Mouse (Mus musculus) forebrain, embryonic 11.5 days (tissue): ENCODE results near the gene A730061H03Rik. TPM values are rescaled to one million over a fixed set of nuclear protein-coding genes. Genes with fewer than 3 reads are reported as not detected.

Experiments used
- ATAC-seq: fragments of 200-750 bp; cut with Nextera tagmentation; replicated peaks from 2 replicates; pipeline ENCODE4 v1.8.0; 2017; ENCODE audit warnings: moderate TSS enrichment; ENCODE audit not compliant: low FRiP score
- DNase-seq: peaks from one replicate; pipeline ENCODE4 v3.0.0-alpha.2; 2017; ENCODE audit warnings: low spot score
- H3K27ac ChIP-seq: fragments of 300-500 bp; sonication (generic); 2 replicates; pipeline ENCODE4 v1.5.1; 2014; ENCODE audit warnings: low read depth, low read length
- H3K27me3 ChIP-seq: fragments of 300-500 bp; sonication (generic); 2 replicates; pipeline ENCODE4 v1.6.1; 2014; ENCODE audit warnings: mild to moderate bottlenecking, low read length, mixed read lengths; ENCODE audit not compliant: control insufficient read depth, insufficient read depth
- H3K36me3 ChIP-seq: fragments of 300-500 bp; sonication (generic); 2 replicates; pipeline ENCODE4 v1.6.1; 2014; ENCODE audit warnings: mild to moderate bottlenecking, low read length, moderate library complexity, mixed read lengths; ENCODE audit not compliant: control insufficient read depth, insufficient read depth
- H3K4me1 ChIP-seq: fragments of 300-500 bp; sonication (generic); replicated peaks from 2 replicates; pipeline ENCODE4 v1.6.1; 2014; ENCODE audit warnings: low read length, mixed read lengths; ENCODE audit not compliant: control insufficient read depth, insufficient read depth
- H3K4me2 ChIP-seq: fragments of 300-500 bp; sonication (generic); 2 replicates; pipeline ENCODE4 v1.6.1; 2014; ENCODE audit warnings: low read depth, mild to moderate bottlenecking, low read length, moderate library complexity, mixed read lengths; ENCODE audit not compliant: severe bottlenecking
- H3K4me3 ChIP-seq: fragments of 300-500 bp; sonication (generic); 2 replicates; pipeline ENCODE4 v1.5.1; 2014; ENCODE audit warnings: low read depth, low read length
- H3K9ac ChIP-seq: fragments of 300-500 bp; sonication (generic); 2 replicates; pipeline ENCODE4 v1.6.1; 2014; ENCODE audit warnings: low read length
- H3K9me3 ChIP-seq: fragments of 300-500 bp; sonication (generic); 2 replicates; pipeline ENCODE4 v1.6.1; 2016; ENCODE audit warnings: low read length, mixed read lengths; ENCODE audit not compliant: control insufficient read depth
- WGBS: fragments of 180-500 bp; shearing (Covaris S2); extraction: QIAGEN DNeasy Blood & Tissue Kit; methylation state at CpG from one replicate; pipeline ENCODE4 v1.1.7; 2014; 5-methylcytosine and 5-hydroxymethylcytosine counted together
- polyA plus RNA-seq: library from polyadenylated mRNA; unstranded; fragments of >200 nt; fragmentation: Nextera tagmentation; extraction: Ambion mirVana; gene quantifications from 2 replicates; pipeline ENCODE4 v1.2.1, GENCODE M21; 2014

The A730061H03Rik gene
- polyA plus RNA-seq, result 0.71 TPM in 1 of 2 replicates, not detected in the other

GRCm38 (mm10) chr14:55560202-55561073, at the start of gene A730061H03Rik:
Gene A730061H03Rik (minus strand): TSS chr14:55560406.
- no peaks in the 10 kb centered on the region for H3K4me1 ChIP-seq
- peak within 1 kb of the TSS; percentile 62 for H3K4me3 ChIP-seq
- H3K27me3 ChIP-seq, result no peaks in the 10 kb centered on the region
- peak within 1 kb of the TSS; percentile 94 for H3K27ac ChIP-seq
- no peaks in the 10 kb centered on the region for H3K9me3 ChIP-seq
- peak within 1 kb of the TSS; percentile 43 for H3K4me2 ChIP-seq
- WGBS, result under 1% methylated on average over 51 of the region's 51 CpGs
- H3K36me3 ChIP-seq, result no peaks in the 10 kb centered on the region; the same call in 1 of the 2 replicates
- DNase-seq, result peak; percentile 98
- peak; percentile 98 for ATAC-seq
- H3K9ac ChIP-seq, result peak within 1 kb of the TSS; percentile 76

GRCm38 (mm10) chr14:55608339-55608738, 48.1 kb upstream of the A730061H03Rik start:
- WGBS, result 94% methylated on average over 6 of the region's 6 CpGs
- ATAC-seq (no peak), DNase-seq (no peak)
- H3K9me3 ChIP-seq, result no peaks in the 10 kb centered on the region
- no peak overlapping the region for H3K9ac ChIP-seq
- no peaks in the 10 kb centered on the region; the same call in 1 of the 2 replicates for H3K4me1 ChIP-seq
- H3K36me3 ChIP-seq, result no peaks in the 10 kb centered on the region; the same call in 1 of the 2 replicates
- H3K27ac ChIP-seq, result no peak overlapping the region
- no peaks in the 10 kb centered on the region for H3K27me3 ChIP-seq
- no peak overlapping the region for H3K4me3 ChIP-seq
- H3K4me2 ChIP-seq, result no peak overlapping the region

- H3K9me3 ChIP-seq, result no peaks in the 10 kb centered on the region
- WGBS, result 92% methylated on average over 16 of the region's 16 CpGs
- no peak overlapping the region for H3K4me3 ChIP-seq
- H3K27me3 ChIP-seq, result no peaks in the 10 kb centered on the region
- peaks cover 3% of the 10 kb centered on the region; the same call in 1 of the 2 replicates for H3K36me3 ChIP-seq
- no peak overlapping the region for H3K4me2 ChIP-seq
- H3K9ac ChIP-seq, result no peak overlapping the region
- no peaks in the 10 kb centered on the region; the same call in 1 of the 2 replicates for H3K4me1 ChIP-seq
- no peak overlapping the region for H3K27ac ChIP-seq
- DNase-seq, result no peak
- no peak for ATAC-seq
These were observed 45.7 kb upstream of the A730061H03Rik start for GRCm38 (mm10) chr14:55605743-55606459.

- DNase-seq (no peak), ATAC-seq (no peak)
- no peak overlapping the region for H3K4me2 ChIP-seq
- H3K4me1 ChIP-seq, result no peaks in the 10 kb centered on the region; the same call in 1 of the 2 replicates
- no peak overlapping the region for H3K27ac ChIP-seq
- H3K36me3 ChIP-seq, result peaks cover 3% of the 10 kb centered on the region; the same call in 1 of the 2 replicates
- H3K27me3 ChIP-seq, result no peaks in the 10 kb centered on the region
- 92% methylated on average over 11 of the region's 11 CpGs for WGBS
- H3K4me3 ChIP-seq, result no peak overlapping the region
- no peaks in the 10 kb centered on the region for H3K9me3 ChIP-seq
- H3K9ac ChIP-seq, result no peak overlapping the region
These were observed 44.6 kb upstream of the A730061H03Rik start for GRCm38 (mm10) chr14:55604823-55605222.

- H3K4me3 ChIP-seq, result peak overlapping the region; percentile 17
- peak overlapping the region; percentile 44 for H3K9ac ChIP-seq
- no peak overlapping the region for H3K27ac ChIP-seq
- H3K4me1 ChIP-seq, result no peaks in the 10 kb centered on the region; the same call in 1 of the 2 replicates
- peak overlapping the region; percentile 32; the same call in 1 of the 2 replicates for H3K4me2 ChIP-seq
- no peaks in the 10 kb centered on the region for H3K9me3 ChIP-seq
- peak; percentile 86 for DNase-seq
- H3K36me3 ChIP-seq, result peaks cover 3% of the 10 kb centered on the region; the same call in 1 of the 2 replicates
- H3K27me3 ChIP-seq, result no peaks in the 10 kb centered on the region
- 17% methylated on average over 19 of the region's 19 CpGs for WGBS
- ATAC-seq, result peak; percentile 82
These were observed 43.7 kb upstream of the A730061H03Rik start for GRCm38 (mm10) chr14:55603633-55604576.

GRCm38 (mm10) chr14:55603271-55603632, 43.0 kb upstream of the A730061H03Rik start, which contains the start of gene Irf9:
Gene Irf9 (plus strand): TSS chr14:55603571.
- Histone ChIP-seq H3K4me3 (peak within 1 kb of the TSS; percentile 17), H3K9me3 (no peaks in the 10 kb centered on the region), H3K36me3 (peaks cover 3% of the 10 kb centered on the region; the same call in 1 of the 2 replicates), H3K4me2 (peak within 1 kb of the TSS; percentile 32; the same call in 1 of the 2 replicates), H3K9ac (peak within 1 kb of the TSS; percentile 44), H3K4me1 (no peaks in the 10 kb centered on the region; the same call in 1 of the 2 replicates), H3K27me3 (no peaks in the 10 kb centered on the region), H3K27ac (no peak within 1 kb of the TSS)
- DNase-seq, result no peak
- WGBS, result 92% methylated on average over 7 of the region's 7 CpGs
- ATAC-seq, result no peak

GRCm38 (mm10) chr14:55598521-55599390, 38.5 kb upstream of the A730061H03Rik start:
- Histone ChIP-seq H3K9ac (no peak overlapping the region), H3K9me3 (no peaks in the 10 kb centered on the region), H3K36me3 (peaks cover 8% of the 10 kb centered on the region), H3K4me3 (no peak overlapping the region), H3K4me1 (no peaks in the 10 kb centered on the region; the same call in 1 of the 2 replicates), H3K27me3 (no peaks in the 10 kb centered on the region), H3K4me2 (no peak overlapping the region), H3K27ac (no peak overlapping the region)
- 94% methylated on average over 21 of the region's 21 CpGs for WGBS
- no peak for DNase-seq
- ATAC-seq, result no peak
